Mouse (Mus musculus) mature B cell (primary cell): ENCODE measurements at regions not wholly inside any gene's neighbourhood (a gene's known extent, or its start where the extent isn't known, plus 50 kb on each side); places are given as distances from the start of the nearest gene placed in this dataset.

Source experiments
- in situ Hi-C: fragments of 300-500 bp; cut with MboI; formaldehyde crosslinking; loops from 2 replicates; pipeline ENCODE4 v1.14.3; 2019

DNA sequence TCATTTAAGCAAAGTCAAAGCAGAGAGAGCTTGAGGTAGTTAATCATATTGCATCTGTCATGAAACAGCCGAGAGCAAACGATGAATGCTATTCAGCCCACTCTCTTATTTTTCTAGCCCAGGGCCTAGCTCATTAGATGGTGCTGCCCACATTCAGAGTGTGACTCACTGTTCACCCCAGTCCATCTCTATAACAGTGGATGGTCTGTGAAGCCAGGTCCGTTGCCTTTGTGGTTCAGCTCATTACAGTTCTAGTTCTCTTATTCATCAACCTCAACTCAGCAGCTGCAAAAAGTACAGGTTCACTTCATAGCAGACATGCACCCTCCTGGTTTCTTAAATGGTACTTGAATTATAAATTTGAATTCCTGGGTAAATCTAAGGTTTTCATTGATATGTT, 551.2 kb downstream of the Ets1 start:
- in situ Hi-C loops, result no loop called here

DNA sequence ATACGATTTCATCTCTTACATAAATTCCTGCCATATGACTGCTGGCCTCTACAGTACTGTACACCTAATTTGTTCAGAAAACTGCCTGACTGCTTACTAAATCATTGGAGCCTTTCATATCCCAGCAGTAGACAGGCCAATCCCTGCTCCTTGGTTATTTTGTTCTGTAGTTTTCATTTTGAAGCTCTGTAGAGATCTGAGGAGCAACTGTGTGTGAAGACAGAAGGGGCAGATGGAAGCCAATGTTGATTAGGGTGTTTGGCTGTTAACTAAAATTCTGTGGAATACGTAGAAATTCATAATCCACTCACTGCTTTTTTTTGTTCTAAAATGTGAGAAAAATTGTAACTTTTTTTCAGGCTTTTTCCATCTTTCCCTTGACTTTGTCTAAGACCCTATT, 573.1 kb downstream of the Ets1 start:
- in situ Hi-C loops, result no loop called here

DNA sequence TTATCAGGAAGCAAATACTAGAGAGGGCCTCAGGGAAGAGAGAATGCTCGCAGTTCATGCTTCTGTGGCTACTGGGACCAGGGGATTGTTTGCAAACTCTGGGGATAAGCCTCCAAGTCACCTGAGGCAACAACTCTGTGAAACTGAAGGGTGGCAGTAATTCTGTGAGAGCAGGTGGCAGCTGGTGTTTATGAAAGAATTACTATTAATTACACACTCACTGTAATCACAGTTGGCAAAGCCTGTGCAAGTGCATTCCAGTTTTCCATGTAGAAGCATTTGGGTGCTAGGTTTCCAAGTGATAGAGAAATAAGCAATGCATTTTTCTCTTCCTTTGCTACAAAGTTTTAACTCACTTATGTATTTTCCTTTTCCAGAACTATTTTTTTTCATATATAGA, 578.5 kb downstream of the Ets1 start:
- in situ Hi-C loops, result no loop called here

DNA sequence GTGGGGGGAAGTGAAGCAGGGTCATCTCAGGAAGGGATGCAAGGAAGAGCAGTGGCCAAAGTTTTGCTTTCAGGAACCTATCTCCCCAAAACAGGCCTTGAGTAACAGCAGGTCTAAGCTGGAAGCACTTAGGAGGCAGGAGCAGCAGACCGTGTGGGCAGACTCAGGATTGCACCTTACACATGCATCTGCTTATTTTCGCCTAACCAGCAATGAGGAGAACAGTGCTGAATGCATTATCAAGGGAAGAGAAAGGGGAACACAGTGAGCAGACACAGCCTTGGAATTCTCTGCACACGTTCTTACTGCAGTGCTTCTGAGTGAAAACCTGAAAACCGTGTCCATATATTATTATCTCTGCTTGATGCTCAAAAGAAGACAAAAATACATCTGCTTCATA, 585.0 kb downstream of the Ets1 start:
- in situ Hi-C loops, result no loop called here

DNA sequence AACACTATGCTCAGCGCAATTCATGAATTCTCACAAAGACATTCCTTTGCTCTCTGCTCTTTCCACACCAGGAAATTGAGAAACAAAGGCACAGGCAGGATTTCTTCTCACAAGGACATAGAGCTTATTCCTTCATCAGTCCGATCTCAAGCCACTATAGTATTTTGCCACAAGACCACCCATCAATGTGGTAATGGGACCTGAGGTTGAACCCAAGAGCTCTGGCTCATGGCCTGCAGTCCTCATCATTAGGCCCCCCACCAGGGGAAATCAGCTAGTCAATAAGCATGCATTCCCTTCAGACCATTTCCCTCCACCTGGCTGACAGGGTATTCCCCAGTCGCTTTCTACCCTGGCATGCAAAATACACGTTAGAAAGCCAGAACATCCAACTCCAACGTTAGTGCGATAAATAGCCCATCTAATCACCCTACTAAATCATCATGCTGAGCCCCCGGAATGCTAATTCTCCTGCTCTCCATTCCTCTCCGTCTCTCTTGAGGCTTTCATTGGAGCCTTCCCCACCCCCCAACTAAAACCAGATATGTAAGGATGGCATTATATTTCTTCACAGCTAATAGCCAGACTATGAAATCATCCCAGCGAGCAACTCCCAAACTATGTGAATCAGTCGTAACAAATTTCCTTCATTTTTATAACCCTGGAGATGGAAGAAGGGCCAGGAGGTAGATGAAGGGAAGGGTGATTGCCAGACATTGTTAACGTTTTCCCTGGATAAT, 586.2 kb downstream of the Ets1 start:
- in situ Hi-C loops, result no loop called here

DNA sequence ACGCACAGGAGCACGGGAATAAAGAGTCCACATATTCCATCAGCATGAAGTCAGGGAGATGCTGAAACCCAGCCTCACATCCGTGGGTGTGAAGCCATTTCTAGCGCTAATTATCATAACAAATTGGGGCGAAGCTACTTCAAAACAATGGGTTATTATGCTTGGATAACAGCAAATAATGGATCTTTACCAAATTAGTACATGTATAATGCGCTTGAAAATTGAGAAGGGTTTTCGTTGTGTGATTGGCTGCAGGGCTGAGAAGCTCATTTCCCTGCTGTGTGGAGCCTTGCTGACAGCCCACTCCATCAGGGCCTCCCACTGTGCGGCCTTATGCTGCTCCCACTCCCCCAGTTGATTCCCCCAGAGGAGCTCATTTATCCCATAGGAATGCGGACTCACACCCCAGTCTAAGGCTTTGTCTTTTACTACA, 597.7 kb downstream of the Ets1 start:
- in situ Hi-C loops, result loop anchor here (10.0 kb wide), 1 partner anchor 649 kb away; no protein-coding TSS in a partner anchor

DNA sequence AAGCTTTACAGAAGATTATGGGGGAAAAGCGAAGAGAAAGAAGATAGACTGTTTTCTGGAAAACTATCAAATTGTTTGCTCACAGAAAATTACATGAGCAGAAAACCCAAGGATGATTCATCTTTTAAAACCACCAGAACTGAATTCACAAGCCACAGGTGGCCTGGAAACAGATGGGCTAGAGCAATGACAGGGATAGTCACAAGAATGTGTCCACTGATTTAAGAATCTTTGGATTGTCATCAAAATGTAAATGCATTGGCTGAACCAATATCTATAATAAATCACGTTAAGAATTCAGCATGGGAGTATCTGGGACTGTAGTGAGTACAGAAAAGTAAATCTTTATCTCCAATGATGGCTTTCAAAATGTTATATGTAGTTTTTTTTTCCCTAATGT, 602.2 kb downstream of the Ets1 start:
- in situ Hi-C loops, result loop anchor here (10.0 kb wide), 1 partner anchor 653 kb away; no protein-coding TSS in a partner anchor

DNA sequence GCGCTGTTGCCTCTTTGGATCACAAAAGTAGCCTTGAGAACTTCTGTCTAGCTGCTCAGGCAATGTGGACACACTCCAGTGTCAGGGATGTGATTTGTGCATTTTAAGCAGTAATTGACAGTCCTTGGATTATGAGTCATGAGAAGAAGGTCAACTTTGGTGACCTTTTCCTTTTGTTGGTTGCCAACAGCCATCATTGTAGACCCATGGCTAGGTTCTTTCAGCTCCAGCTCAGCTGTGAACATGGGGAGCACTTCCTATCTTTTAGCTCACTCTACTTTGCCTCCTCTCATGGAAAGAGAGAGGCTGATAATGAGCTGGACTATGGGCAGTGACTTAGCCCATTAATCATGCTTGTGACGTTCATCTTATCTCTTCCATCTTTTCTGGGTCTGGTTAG, 602.8 kb downstream of the Ets1 start:
- in situ Hi-C loops, result loop anchor here (10.0 kb wide), 1 partner anchor 654 kb away; no protein-coding TSS in a partner anchor

DNA sequence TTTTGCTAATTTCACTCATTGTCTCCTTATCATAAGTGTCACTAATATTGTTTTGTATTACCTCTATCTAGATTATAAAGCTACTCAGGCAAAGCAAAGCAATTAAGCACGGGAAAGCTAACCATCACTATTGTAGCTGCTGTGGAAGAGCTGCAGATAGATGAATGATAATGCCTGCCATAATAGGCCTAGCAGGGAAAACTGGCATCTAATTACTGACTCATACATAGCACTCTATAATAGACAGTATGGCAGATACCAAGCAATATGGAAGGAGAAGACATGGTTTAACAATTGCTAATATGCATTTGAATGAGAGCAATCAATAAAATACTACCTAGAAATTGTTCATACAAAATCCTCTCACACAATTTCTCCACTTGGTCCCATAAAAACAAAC, 604.5 kb downstream of the Ets1 start:
- in situ Hi-C loops, result no loop called here

DNA sequence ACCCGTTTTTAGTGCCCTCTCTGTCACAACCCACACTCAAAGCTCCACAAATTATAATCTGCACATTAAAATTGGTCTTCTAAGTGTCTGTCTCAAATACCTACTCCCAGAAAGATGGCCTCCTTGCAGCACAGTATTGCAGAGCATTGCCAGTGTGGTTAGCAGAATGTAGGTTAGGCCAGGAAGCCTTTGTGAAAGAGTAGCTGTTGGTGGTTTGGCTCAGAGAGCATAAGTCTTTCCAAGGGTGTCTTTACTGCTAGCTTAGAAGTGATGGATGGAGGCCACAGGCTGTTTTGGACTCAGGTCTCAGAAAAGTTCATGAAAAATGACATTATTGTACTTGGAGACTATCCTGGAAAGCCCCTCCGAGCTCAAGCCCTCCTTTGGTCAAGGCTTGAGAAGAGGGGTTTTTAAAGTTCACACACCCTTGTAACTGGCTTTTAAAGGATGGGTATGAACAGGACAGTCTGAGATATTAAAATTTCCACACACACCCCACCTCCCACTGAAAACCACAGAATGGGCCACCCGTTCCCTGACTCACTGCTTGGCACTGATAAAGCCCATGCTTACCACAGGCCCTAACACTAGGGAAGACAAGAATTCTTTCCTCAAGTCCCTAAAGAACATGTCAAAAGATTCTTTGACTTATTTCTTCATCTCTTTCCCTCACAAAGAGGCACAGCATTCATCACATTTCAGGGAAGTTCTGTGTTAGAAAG, 605.1 kb downstream of the Ets1 start:
- in situ Hi-C loops, result no loop called here

DNA sequence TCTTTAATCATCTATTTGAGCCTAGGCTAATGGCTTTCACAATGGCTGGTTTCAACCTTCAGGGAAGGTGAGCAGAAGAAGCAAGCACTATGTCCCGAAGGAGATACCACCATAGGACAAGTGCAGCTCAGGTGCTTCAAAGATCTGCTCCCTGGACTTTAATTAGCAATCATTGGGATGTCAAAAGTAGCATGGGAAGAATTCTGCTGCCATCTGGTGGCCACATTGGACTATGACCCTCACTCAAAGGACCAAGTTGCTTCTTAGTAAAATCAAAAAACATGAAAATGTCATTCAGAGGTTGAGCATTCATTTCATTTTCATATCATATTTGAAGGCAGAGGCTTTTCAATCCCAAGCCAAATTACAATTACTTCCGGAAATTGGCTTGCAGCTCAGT, 610.9 kb downstream of the Ets1 start:
- in situ Hi-C loops, result no loop called here

DNA sequence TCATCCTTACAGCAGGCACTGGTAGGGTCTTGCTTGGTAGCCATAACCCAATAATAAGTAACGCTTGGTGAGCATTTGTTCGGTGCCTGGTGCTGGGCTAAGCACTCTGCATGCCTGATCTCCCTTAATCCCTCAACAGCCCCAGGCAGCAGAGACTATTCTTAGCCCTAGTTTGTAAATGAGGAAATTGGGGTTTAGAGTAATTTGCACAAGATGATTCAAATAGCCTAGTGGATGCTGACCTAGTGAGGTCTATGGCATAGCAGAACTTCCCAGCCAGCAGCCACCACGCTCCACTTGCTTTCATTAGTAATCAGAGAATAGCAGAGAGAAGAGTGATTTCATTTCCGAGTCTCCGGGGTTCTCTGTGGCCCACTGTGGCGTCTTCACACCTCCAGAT, 622.2 kb downstream of the Ets1 start:
- in situ Hi-C loops, result loop anchor here (25.0 kb wide), 1 partner anchor 1479 kb away; no protein-coding TSS in a partner anchor

DNA sequence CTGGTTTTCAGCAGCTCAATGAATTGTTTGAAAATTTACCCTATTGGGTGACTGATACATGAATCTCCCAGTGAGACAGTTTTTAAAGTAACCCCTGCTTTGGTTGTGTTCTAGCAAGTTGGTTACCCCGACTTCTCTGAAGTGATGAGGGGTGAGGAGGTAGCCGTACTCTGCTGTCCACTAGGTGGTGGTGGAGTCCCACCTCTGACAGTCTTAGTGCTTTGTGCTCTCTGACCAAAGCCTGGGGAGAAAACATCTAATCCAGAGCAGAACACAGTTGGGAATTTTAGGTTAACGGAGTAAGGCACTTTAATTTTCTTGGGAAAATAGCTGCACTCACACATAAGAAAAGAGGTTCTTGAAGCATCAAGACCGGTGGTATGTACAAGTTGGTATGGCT, 624.1 kb downstream of the Ets1 start:
- in situ Hi-C loops, result loop anchor here (25.0 kb wide), 1 partner anchor 1477 kb away; no protein-coding TSS in a partner anchor

DNA sequence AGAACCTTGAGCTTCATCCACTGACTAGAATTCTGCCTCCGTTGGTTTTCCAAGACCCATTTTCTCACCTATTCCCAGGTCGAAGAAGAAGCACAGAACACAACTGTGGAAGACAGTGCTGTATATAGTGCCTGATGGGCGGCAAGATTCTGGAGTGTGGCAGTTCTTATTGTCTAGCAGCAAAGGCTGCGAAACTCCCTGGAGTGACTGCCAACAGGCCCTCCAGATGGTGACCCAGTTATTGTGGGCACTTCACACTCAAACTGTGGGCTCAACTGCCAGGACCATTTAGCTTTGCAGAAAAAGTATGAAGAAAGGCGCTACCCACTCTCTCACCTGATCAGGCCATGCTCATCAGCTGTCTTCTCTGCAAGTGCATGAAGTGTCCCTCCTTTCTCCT, 653.4 kb downstream of the Ets1 start:
- in situ Hi-C loops, result no loop called here

DNA sequence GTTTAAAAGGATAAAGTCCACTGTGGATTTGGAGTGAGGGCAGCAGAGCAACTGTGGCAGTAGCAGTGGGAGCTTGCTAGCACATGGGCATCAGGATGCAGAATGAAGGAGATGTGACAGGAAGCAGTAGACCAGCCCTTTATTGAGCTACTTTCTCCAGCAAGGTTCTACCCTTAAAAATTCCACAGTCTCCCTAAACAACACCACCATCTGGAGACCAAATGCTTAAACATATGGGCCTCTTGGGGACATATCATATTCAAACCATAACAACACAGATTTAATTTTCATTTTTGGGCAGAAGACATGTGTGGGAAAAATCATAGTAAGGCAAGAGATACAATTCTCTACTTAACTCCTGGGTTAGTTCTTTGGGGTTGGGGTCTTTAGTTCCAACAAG, 656.1 kb downstream of the Ets1 start:
- in situ Hi-C loops, result no loop called here

DNA sequence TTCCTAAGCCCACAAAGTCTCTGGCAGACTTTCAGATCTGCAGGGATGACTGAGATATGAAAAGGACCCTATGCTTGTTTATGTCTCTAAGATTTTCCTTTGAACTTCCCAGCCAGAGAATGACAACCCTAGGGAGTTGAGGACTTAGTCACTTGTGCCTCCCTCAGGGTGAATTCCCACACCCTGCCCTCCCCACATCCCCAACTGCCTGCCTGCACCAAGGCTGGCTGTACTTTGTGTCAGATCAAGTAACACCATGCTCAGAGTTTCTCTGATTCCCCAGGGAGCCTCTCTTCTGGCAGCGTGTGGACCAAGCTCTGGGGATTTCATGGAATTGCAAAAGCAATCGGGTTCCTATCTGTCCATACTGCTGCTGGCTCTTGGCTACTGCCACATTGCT, 659.9 kb downstream of the Ets1 start:
- in situ Hi-C loops, result no loop called here

DNA sequence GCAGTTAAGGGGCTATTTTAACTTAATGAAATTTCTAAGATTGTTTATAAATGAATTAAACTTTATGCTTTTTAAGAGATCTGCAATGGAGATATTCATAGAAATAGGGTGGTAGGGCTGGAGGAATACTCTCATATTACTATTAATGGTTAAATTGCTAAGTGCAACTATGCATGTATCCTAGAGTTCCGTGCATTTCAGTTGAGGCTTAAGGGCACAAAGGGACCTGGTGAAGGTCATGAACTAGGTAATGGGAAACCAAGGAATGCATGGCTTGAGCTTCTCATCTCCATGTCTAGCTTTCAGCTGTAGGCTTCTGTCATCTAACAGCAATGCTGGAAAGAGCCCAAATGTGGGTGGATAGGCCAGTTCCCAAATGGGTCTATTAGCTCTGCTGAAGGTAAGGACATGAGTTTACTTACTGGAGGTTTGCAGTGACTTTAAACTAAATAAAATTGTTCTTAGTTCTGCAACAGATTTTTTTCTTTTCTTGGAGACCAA, 683.6 kb downstream of the Ets1 start:
- in situ Hi-C loops, result no loop called here

DNA sequence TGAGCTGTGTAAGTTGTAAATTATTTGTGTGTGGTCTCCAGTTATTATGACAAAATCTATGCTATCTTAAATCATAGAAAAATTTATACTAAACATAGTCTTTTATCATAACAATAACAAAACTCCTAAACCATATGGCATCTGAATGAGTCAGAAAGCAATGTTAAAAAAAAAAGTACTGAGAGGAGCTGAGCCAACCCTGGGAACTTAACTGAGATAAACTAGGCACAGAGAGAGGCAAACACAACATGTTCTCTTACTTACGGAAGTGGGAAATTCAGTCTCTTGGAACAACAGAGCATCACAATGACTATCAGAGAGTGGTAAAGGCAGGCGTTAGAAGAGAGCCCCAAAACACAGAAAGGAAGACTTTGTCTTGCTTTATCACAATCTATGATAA, 691.7 kb downstream of the Ets1 start:
- in situ Hi-C loops, result no loop called here

DNA sequence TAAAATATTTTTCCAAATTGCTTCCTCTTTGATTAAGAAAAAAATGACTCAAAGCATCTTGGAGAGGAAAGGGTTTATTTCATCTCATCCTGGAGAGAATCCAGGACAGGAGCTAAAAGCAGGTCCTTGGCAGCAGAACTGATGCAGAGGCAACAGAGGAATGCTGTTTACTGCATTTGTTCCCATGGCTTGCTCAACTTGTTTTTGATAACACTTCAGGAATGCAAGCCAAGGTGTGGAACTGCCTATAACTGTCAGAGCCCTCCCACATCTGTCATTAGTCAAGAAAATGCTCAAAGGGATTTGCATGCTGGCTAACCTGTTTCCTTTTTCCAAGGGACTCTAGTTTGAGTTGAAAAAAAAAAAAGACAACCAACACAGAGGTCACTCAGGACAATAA, 714.2 kb downstream of the Ets1 start:
- in situ Hi-C loops, result no loop called here

DNA sequence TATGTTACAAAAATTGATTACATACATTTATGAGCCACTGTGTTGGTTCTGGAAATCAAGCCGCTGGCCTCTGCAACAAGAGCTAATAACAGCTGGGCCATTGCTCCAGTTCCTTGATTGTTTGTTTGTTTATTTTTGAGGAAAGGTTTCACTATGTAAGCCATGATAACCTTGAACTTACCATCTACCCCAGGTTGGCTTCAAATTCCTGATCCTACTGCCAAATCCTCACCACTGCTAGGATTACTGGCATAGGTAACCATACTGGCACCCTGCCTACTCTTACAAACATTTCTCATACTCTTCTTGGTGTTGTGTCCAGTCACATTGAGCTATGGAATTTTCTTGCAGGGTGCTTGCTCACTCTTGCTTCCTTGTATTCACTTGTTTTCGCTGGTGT, 720.6 kb downstream of the Ets1 start:
- in situ Hi-C loops, result no loop called here

DNA sequence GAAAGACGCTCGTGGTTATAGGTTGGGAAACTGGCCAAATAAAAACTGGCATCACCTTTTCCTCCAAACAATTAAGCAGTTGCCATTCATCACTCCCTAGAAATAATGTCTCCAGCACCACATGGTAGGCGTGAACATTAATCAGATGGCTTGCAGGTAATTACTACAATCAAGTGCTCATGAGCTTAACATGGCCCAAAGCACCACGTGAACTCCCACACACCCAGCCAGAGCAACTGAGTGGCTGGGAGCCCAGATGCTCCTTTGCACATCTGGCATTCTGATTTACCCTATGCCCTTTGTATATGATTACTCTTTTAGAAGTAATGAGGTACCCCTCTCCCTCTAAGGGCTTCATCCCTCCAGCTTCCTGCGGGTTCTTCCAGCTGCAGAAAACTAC, 724.9 kb downstream of the Ets1 start:
- in situ Hi-C loops, result no loop called here

DNA sequence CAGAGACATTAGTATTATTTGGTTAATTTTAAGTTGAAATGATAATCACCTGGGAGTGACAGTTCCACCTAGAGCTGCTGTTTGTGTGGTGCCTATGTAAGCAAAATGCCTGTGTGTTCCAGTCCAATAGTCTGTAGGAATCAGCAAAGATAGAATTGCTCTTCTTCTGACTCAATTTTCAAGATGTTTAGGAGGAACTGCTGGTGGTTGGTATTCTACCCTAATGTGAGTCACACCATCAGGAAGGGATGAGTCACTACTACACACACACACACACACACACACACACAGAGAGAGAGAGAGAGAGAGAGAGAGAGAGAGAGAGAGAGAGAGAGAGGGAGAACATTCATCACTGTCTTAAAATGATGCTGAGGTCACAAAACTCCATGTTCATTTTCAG, 753.1 kb downstream of the Ets1 start:
- in situ Hi-C loops, result no loop called here

DNA sequence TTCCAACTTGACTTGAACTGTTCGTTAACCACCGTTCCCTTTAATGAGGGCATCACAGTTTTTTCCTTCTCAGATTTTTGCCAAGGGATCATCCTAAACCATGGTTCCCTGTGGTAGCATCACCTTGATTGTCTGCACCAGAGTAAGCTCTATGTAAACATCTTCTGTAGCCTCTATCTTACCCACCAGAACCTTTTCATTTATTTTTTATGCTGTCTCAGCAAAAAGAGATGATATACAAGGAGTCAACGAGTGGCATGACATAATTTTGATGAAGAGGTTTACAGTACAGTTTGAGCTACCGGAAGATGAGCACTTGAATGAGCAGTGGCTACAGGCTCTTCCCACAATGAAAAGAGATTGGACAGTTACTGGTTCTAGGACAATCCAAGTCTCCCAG, 768.7 kb downstream of the Ets1 start:
- in situ Hi-C loops, result no loop called here
